Mouse (Mus musculus) G1E (cell line): Measurements from ENCODE around the gene Lcp1. TPM values are rescaled to one million over a fixed set of nuclear protein-coding genes. Genes with fewer than 3 reads are reported as not detected.

Source experiments
- ATAC-seq: 2 replicates; pipeline ENCODE4 v1.8.0; 2016; ENCODE audit warnings: mild to moderate bottlenecking; ENCODE audit not compliant: insufficient number of reproducible peaks, poor library complexity, low FRiP score, severe bottlenecking; ENCODE audit errors: extremely low read depth
- DNase-seq: peaks from one replicate; pipeline ENCODE4 v3.0.0; 2012; ENCODE audit warnings: low spot score
- H3K27me3 ChIP-seq: 2 replicates; pipeline ENCODE4 v1.6.1; 2012; ENCODE audit warnings: mild to moderate bottlenecking, low read length, inconsistent platforms; ENCODE audit not compliant: insufficient read depth
- H3K36me3 ChIP-seq: replicated peaks from 2 replicates; pipeline ENCODE3; 2012; ENCODE audit warnings: mild to moderate bottlenecking, inconsistent platforms
- H3K4me1 ChIP-seq: 2 replicates; pipeline ENCODE4 v1.6.1; 2012; ENCODE audit warnings: low read depth, low read length, inconsistent platforms, mixed read lengths; ENCODE audit not compliant: insufficient read depth
- H3K4me3 ChIP-seq: 2 replicates; pipeline ENCODE4 v1.5.1; 2012; ENCODE audit warnings: low read depth, mild to moderate bottlenecking, inconsistent platforms, low read length, moderate library complexity, mixed read lengths
- H3K9me3 ChIP-seq: replicated peaks from 2 replicates; pipeline ENCODE4 v1.6.1; 2012; ENCODE audit warnings: inconsistent platforms
- CTCF ChIP-seq: IDR thresholded peaks from 2 replicates; pipeline ENCODE4 v1.5.1; 2012; ENCODE audit warnings: low read depth, low read length, inconsistent platforms, mixed read lengths
- GATA1 ChIP-seq: IDR thresholded peaks from 2 replicates; pipeline ENCODE4 v1.6.1; 2012; ENCODE audit warnings: borderline replicate concordance, low read length, inconsistent platforms, mixed read lengths
- GATA2 ChIP-seq: IDR thresholded peaks from 2 replicates; pipeline ENCODE4 v1.6.1; 2012; ENCODE audit warnings: low read depth, low read length, inconsistent platforms, borderline replicate concordance
- POLR2AphosphoS5 ChIP-seq: IDR thresholded peaks from 2 replicates; pipeline ENCODE4 v1.6.1; 2012; ENCODE audit warnings: low read depth, low read length, inconsistent platforms; ENCODE audit not compliant: insufficient replicate concordance
- TAL1 ChIP-seq: conservative IDR thresholded peaks from 2 replicates; pipeline ENCODE4 v1.6.1; 2012; ENCODE audit warnings: low read depth, low read length, inconsistent platforms, mixed read lengths
- polyA plus RNA-seq: library from polyadenylated mRNA; stranded (reverse); fragments of >175 nt; gene quantifications from 2 replicates; pipeline ENCODE4 v1.2.3, GENCODE M21; 2012
- total RNA-seq, 2 experiments: library from RNA; stranded (forward) in 1 of 2; stranded (reverse) in 1 of 2; fragments of 200-1000 nt in 1 of 2; fragments of >200 nt in 1 of 2; fragmentation: Nextera tagmentation in 1 of 2; gene quantifications; 2 replicates each; pipeline ENCODE4 v1.2.3; 2014 to 2017

The Lcp1 gene
- total and polyA plus RNA-seq, 3 experiments = 0.55 to 23.4 (median 2.3) TPM

GRCm38 (mm10) chr14:75237096-75237495 lies 106.2 kb downstream of the Lcp1 start:
- Histone ChIP-seq H3K27me3 (no peaks in the 10 kb centered on the region), H3K4me3 (no peak overlapping the region), H3K9me3 (no peaks in the 10 kb centered on the region), H3K4me1 (no peaks in the 10 kb centered on the region), H3K36me3 (no peaks in the 10 kb centered on the region)
- DNase-seq (no peak), ATAC-seq (no peak)
- no peak for TF ChIP-seq GATA2
- TF ChIP-seq CTCF = no peak
- no peak for TF ChIP-seq POLR2AphosphoS5
- TF ChIP-seq TAL1 = no peak
- no peak for TF ChIP-seq GATA1

GRCm38 (mm10) chr14:75238054-75238692 lies 107.3 kb downstream of the Lcp1 start:
- ATAC-seq (no peak), DNase-seq (no peak)
- no peaks in the 10 kb centered on the region for H3K4me1 ChIP-seq
- H3K4me3 ChIP-seq = no peak overlapping the region
- TF ChIP-seq POLR2AphosphoS5 (no peak), GATA2 (no peak), GATA1 (no peak), TAL1 (no peak), CTCF (no peak)
- H3K9me3 ChIP-seq = no peaks in the 10 kb centered on the region
- no peaks in the 10 kb centered on the region for H3K36me3 ChIP-seq
- no peaks in the 10 kb centered on the region for H3K27me3 ChIP-seq

DNA sequence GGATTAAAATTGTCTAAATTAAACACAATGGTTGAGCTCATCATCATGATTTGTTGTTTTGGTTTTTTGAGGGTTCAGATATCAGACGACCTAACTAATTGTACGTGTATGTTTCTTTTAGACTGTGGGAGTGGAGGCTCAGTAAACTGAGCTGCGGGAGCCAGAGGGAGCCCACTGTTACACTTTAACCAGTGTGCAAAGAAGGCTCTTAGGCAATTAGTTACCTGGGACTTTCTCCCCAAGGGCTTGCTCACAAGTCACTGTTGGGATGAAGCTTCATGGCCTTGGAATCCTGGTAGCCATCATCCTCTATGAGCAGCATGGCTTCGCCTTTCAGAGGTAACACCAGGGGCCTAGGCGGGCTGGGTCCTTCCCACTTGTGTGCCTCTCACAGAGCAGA lies 111.2 kb downstream of the Lcp1 start, which contains the start of gene Cpb2:
Gene Cpb2 (plus strand): TSS at position 201 of the 400 bp plus-strand sequence.
- ATAC-seq (no peak), DNase-seq (no peak)
- Histone ChIP-seq H3K4me3 (no peak within 1 kb of the TSS), H3K4me1 (no peaks in the 10 kb centered on the region), H3K9me3 (no peaks in the 10 kb centered on the region), H3K27me3 (no peaks in the 10 kb centered on the region), H3K36me3 (no peaks in the 10 kb centered on the region)
- no peak for TF ChIP-seq GATA1
- TF ChIP-seq TAL1 = no peak
- TF ChIP-seq CTCF = no peak
- TF ChIP-seq POLR2AphosphoS5 = no peak
- no peak for TF ChIP-seq GATA2

- Histone ChIP-seq H3K4me3 (no peak overlapping the region), H3K27me3 (no peaks in the 10 kb centered on the region), H3K9me3 (no peaks in the 10 kb centered on the region), H3K4me1 (no peaks in the 10 kb centered on the region), H3K36me3 (no peaks in the 10 kb centered on the region)
- no peak for ATAC-seq
- TF ChIP-seq POLR2AphosphoS5 (no peak), GATA1 (no peak), CTCF (no peak), GATA2 (no peak), TAL1 (no peak)
- DNase-seq = no peak
Measured at GRCm38 (mm10) chr14:75246024-75247000, 115.4 kb downstream of the Lcp1 start.

DNA sequence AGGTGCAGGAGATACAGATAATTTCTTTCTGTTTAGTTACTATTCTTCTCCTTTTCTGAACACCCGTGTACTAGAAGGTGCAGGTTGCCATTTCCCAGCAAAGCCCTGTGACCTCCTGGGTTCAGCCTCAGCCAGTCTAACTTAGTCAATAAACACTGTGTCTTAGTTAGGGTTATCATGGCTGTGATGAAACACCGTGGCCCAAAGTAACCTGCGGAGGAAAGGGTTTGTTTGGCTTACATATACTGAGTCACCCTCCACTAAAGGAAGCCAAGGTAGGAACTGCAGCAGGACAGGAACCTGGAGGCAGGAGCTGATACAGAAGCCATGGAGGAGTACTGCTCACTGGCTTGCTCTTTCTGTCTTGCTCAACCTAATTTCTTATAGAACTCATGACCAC lies 119.5 kb downstream of the Lcp1 start:
- no peaks in the 10 kb centered on the region for H3K9me3 ChIP-seq
- H3K4me3 ChIP-seq = no peak overlapping the region
- H3K4me1 ChIP-seq = no peaks in the 10 kb centered on the region
- H3K27me3 ChIP-seq = peaks cover 6% of the 10 kb centered on the region
- DNase-seq (no peak), ATAC-seq (no peak)
- no peaks in the 10 kb centered on the region for H3K36me3 ChIP-seq
- TF ChIP-seq GATA1 (no peak), GATA2 (no peak), POLR2AphosphoS5 (no peak), CTCF (no peak), TAL1 (no peak)

GRCm38 (mm10) chr14:75256521-75256920 lies 125.6 kb downstream of the Lcp1 start:
- DNase-seq (no peak), ATAC-seq (peak; percentile 34; the same call in 1 of the 2 replicates)
- no peaks in the 10 kb centered on the region for H3K4me1 ChIP-seq
- TF ChIP-seq CTCF (no peak), GATA2 (no peak), GATA1 (no peak), POLR2AphosphoS5 (no peak), TAL1 (no peak)
- no peaks in the 10 kb centered on the region for H3K36me3 ChIP-seq
- H3K27me3 ChIP-seq = peaks cover 12% of the 10 kb centered on the region
- no peak overlapping the region for H3K4me3 ChIP-seq
- H3K9me3 ChIP-seq = no peaks in the 10 kb centered on the region
